Mouse (Mus musculus): Measurements from ENCODE around the gene Adamts9.
A peak's percentile ranks its signal among the peaks of the same experiment; 100 is the strongest.

The Adamts9 gene

GRCm38 (mm10) chr6:92943057-92943781, at the start of gene Adamts9:
TSS of gene Adamts9 (minus strand) at chr6:92943492.
- DNase-seq, result no peak

- DNase-seq, result no peak
Measured at GRCm38 (mm10) chr6:92991616-92992015, 48.3 kb upstream of the Adamts9 start.

- DNase-seq, result no peak
Measured at GRCm38 (mm10) chr6:92988620-92988998, 45.3 kb upstream of the Adamts9 start.

GRCm38 (mm10) chr6:92987846-92988619, 44.7 kb upstream of the Adamts9 start:
- DNase-seq, result no peak

GRCm38 (mm10) chr6:92987366-92987765, 44.1 kb upstream of the Adamts9 start:
- no peak for DNase-seq

- DNase-seq, result no peak
Measured at GRCm38 (mm10) chr6:92983421-92983820, 40.1 kb upstream of the Adamts9 start.

GRCm38 (mm10) chr6:92981451-92982186, 38.3 kb upstream of the Adamts9 start:
- DNase-seq, result no peak

GRCm38 (mm10) chr6:92973340-92973739, 30.0 kb upstream of the Adamts9 start:
- no peak for DNase-seq

- DNase-seq, result no peak
Measured at GRCm38 (mm10) chr6:92968718-92969117, 25.4 kb upstream of the Adamts9 start.

GRCm38 (mm10) chr6:92968216-92968615, 24.9 kb upstream of the Adamts9 start:
- DNase-seq, result no peak

GRCm38 (mm10) chr6:92962966-92963365, 19.7 kb upstream of the Adamts9 start:
- no peak for DNase-seq

- DNase-seq, result no peak
Measured at GRCm38 (mm10) chr6:92960997-92961396, 17.7 kb upstream of the Adamts9 start.

GRCm38 (mm10) chr6:92959416-92959815, 16.1 kb upstream of the Adamts9 start:
- DNase-seq, result no peak

GRCm38 (mm10) chr6:92947337-92948042, 4.2 kb upstream of the Adamts9 start:
- no peak for DNase-seq

GRCm38 (mm10) chr6:92944711-92945110, 1.4 kb upstream of the Adamts9 start:
- DNase-seq, result no peak

- no peak for DNase-seq
Measured at GRCm38 (mm10) chr6:92944048-92944685, 875 bp upstream of the Adamts9 start.

GRCm38 (mm10) chr6:92941756-92942420, 1.4 kb downstream of the Adamts9 start:
- no peak for DNase-seq

- DNase-seq, result peak; percentile 41
Measured at GRCm38 (mm10) chr6:92941281-92941731, 2.0 kb downstream of the Adamts9 start.

GRCm38 (mm10) chr6:92940191-92941131, 2.8 kb downstream of the Adamts9 start:
- DNase-seq, result no peak

GRCm38 (mm10) chr6:92928261-92928660, 15.0 kb downstream of the Adamts9 start:
- DNase-seq, result no peak

GRCm38 (mm10) chr6:92924536-92924935, 18.8 kb downstream of the Adamts9 start:
- DNase-seq, result no peak

Measured in thymus, postnatal 25 days (tissue).